Mouse (Mus musculus) heart, postnatal 10 days (tissue): ENCODE data around the gene Hmgxb4. TPM values are rescaled to one million over a fixed set of nuclear protein-coding genes. Genes with fewer than 3 reads are reported as not detected.

ENCODE experiments used
- DNase-seq, 2 experiments: peaks; one replicate each; pipeline ENCODE4 v3.0.0; 2021
- intact Hi-C: fragments of 180-260 bp; cut with DNase I; formaldehyde crosslinking; loops from one replicate; pipeline ENCODE4 v1.15.1; 2025
- total RNA-seq, 2 experiments: library from RNA; stranded (reverse); gene quantifications; 2 replicates each; pipeline ENCODE4 v1.2.3; 2021

Hmgxb4 gene
- total RNA-seq, 2 experiments from 2014 or later: 16.9 to 19.0 TPM

- intact Hi-C loops: no loop called here
- DNase-seq: peak in 1 of 2 experiments; percentile 49
Measured at GRCm38 (mm10) chr8:75064790-75065189, 71.6 kb downstream of the Hmgxb4 start.

- DNase-seq: no peak
- intact Hi-C loops: no loop called here
Measured at GRCm38 (mm10) chr8:75067287-75067686, 74.1 kb downstream of the Hmgxb4 start.

- DNase-seq: no peak
- intact Hi-C loops: loop anchor here (2.0 to 5.0 kb wide), 2 partner anchors 147 to 203 kb away; no protein-coding TSS in a partner anchor
Measured at GRCm38 (mm10) chr8:75070297-75070696, 77.1 kb downstream of the Hmgxb4 start.

GRCm38 (mm10) chr8:75071627-75072346 is 78.6 kb downstream of the Hmgxb4 start:
- intact Hi-C loops: loop anchor here (1.0 to 5.0 kb wide), 3 partner anchors 37 to 201 kb away; no protein-coding TSS in a partner anchor
- peak; percentile 87 to 91 for DNase-seq

- intact Hi-C loops: loop anchor here (5.0 kb wide), 1 partner anchor 142 kb away; no protein-coding TSS in a partner anchor
- DNase-seq: no peak
Measured at GRCm38 (mm10) chr8:75074876-75075275, 81.7 kb downstream of the Hmgxb4 start.

- DNase-seq: no peak
- intact Hi-C loops: no loop called here
Measured at GRCm38 (mm10) chr8:75078215-75078614, 85.1 kb downstream of the Hmgxb4 start.

GRCm38 (mm10) chr8:75078851-75079250 is 85.7 kb downstream of the Hmgxb4 start:
- intact Hi-C loops: no loop called here
- no peak for DNase-seq

Other genes starting within 250 kb of the Hmgxb4 start
- under 1 TPM; 0.17 to 0.27 TPM for gene Isx, start 120.2 kb upstream of the Hmgxb4 start, total RNA-seq
- 10 to 100 TPM; 68.8 to 70.6 TPM for gene Tom1, start 40.3 kb downstream of the Hmgxb4 start, total RNA-seq
- gene Hmox1, start 100.3 kb downstream of the Hmgxb4 start, total RNA-seq: 10 to 100 TPM; 17.8 to 19.8 TPM
- 10 to 100 TPM; 23.1 to 31.7 TPM for gene Mcm5, start 116.2 kb downstream of the Hmgxb4 start, total RNA-seq
- 1 to 10 TPM; 2.4 to 3.5 TPM for gene Rasd2, start 220.6 kb downstream of the Hmgxb4 start, total RNA-seq